In genomic region chr2:25145346-25145745, GRCm38 (mm10) we compare ENCODE assay signal across 11 mouse cellular contexts. TPM values are rescaled to one million over a fixed set of nuclear protein-coding genes. Genes with fewer than 3 reads are reported as not detected.
DNase-seq lines count a peak whose midpoint lies in the region; ATAC-seq lines count a peak whose summit lies in the region.
"Had no signal": no experiment of that assay in that cellular context is flagged by ENCODE, and none has a peak within 500 bp of the region (broad histone marks: within the 10 kb centered on the region; RNA-seq: fewer than 3 reads in every experiment).

No protein-coding gene starts in this region.

- ATAC-seq in kidney, embryonic 14.5 days (ENCODE audit: low FRiP score, low TSS enrichment) = no peak
- no peak for ATAC-seq in intestine, embryonic 15.5 days
- ATAC-seq: midbrain, embryonic 13.5 days had no signal

- no peaks in the 10 kb centered on the region for H3K4me1 ChIP-seq in kidney, embryonic 14.5 days (ENCODE audit: control insufficient read depth, insufficient read depth, low read length)
- no peaks in the 10 kb centered on the region for H3K4me1 ChIP-seq in intestine, embryonic 15.5 days (replicated peaks)
- H3K4me1 ChIP-seq: midbrain, embryonic 13.5 days had no signal

- no peaks in the 10 kb centered on the region for H3K36me3 ChIP-seq in kidney, embryonic 14.5 days (ENCODE audit: control insufficient read depth, insufficient read depth, low read length)
- H3K36me3 ChIP-seq in intestine, embryonic 15.5 days = no peaks in the 10 kb centered on the region
- H3K36me3 ChIP-seq: midbrain, embryonic 13.5 days had no signal

- no peak overlapping the region for H3K4me3 ChIP-seq in kidney, embryonic 14.5 days (ENCODE audit: low read length)
- H3K4me3 ChIP-seq in intestine, embryonic 15.5 days (replicated peaks) = no peak overlapping the region
- H3K4me3 ChIP-seq: midbrain, embryonic 13.5 days had no signal

- no peaks in the 10 kb centered on the region for H3K9me3 ChIP-seq in kidney, embryonic 14.5 days (ENCODE audit: control insufficient read depth, low read length)
- no peaks in the 10 kb centered on the region; the same call in 1 of the 2 replicates for H3K9me3 ChIP-seq in intestine, embryonic 15.5 days
- H3K9me3 ChIP-seq: midbrain, embryonic 13.5 days had no signal

- peak; percentile 59 for DNase-seq in kidney, adult 18-20 months
- DNase-seq in adrenal gland, postnatal 14 days = peak; percentile 93
- DNase-seq in heart, postnatal 4 days = peak; percentile 75
- DNase-seq in lung, postnatal 10 days = peak; percentile 86
- no peak for DNase-seq in cerebellum, postnatal 25 days
- DNase-seq in frontal cortex, adult 2 months (ENCODE audit: extremely low spot score in 1 of 2, low spot score in 1 of 2) = no peak
- DNase-seq: gastrocnemius, postnatal 25 days had no signal

- H3K27me3 ChIP-seq in kidney, embryonic 14.5 days (ENCODE audit: control insufficient read depth, insufficient read depth, low read length) = no peaks in the 10 kb centered on the region
- no peaks in the 10 kb centered on the region for H3K27me3 ChIP-seq in intestine, embryonic 15.5 days (replicated peaks)
- H3K27me3 ChIP-seq: midbrain, embryonic 13.5 days had no signal

- 62% methylated on average over 6 of the region's 6 CpGs for WGBS in kidney, embryonic 14.5 days
- 77% methylated on average over 6 of the region's 6 CpGs for WGBS in intestine, embryonic 15.5 days

- H3K27ac ChIP-seq in kidney, embryonic 14.5 days (ENCODE audit: low read depth, low read length) = no peak overlapping the region
- no peak overlapping the region for H3K27ac ChIP-seq in intestine, embryonic 15.5 days
- H3K27ac ChIP-seq: midbrain, embryonic 13.5 days had no signal

- no peak overlapping the region for H3K4me2 ChIP-seq in kidney, embryonic 14.5 days (replicated peaks; ENCODE audit: low read depth, low read length)
- no peak overlapping the region for H3K4me2 ChIP-seq in intestine, embryonic 15.5 days (replicated peaks)
- H3K4me2 ChIP-seq: midbrain, embryonic 13.5 days had no signal

- H3K9ac ChIP-seq in kidney, embryonic 14.5 days (ENCODE audit: low read depth, low read length) = no peak overlapping the region
- no peak overlapping the region for H3K9ac ChIP-seq in intestine, embryonic 15.5 days
- H3K9ac ChIP-seq: midbrain, embryonic 13.5 days had no signal

RNA-seq across cellular contexts. Expression of gene Nrarp, which starts 35.2 kb away (rescaled TPM):
- polyA plus RNA-seq in kidney, embryonic 14.5 days (2014; fragmentation: Nextera tagmentation; extraction: Ambion mirVana) = 8.7 and 21.0 TPM in 2 replicates
- 8.7 and 9.5 TPM in 2 replicates for total RNA-seq in adrenal gland, postnatal 14 days (2021)
- total RNA-seq in heart, postnatal 4 days (2021) = 10 to 100 TPM; 31.2 to 33.4 TPM
- 14.3 and 19.3 TPM in 2 replicates for polyA plus RNA-seq in intestine, embryonic 15.5 days (2015; fragmentation: Nextera tagmentation; extraction: Ambion mirVana)
- 38.7 and 39.1 TPM in 2 replicates for polyA plus RNA-seq in frontal cortex, adult 2 months (2012; rRNA removed)

RNA-seq across cellular contexts. Expression of gene Noxa1, which starts 50.4 kb away (rescaled TPM):
- polyA plus RNA-seq in kidney, embryonic 14.5 days (2014; fragmentation: Nextera tagmentation; extraction: Ambion mirVana) = 0.36 and 0.53 TPM in 2 replicates
- total RNA-seq in adrenal gland, postnatal 14 days (2021) = not detected in 2 replicates
- not detected for total RNA-seq in heart, postnatal 4 days (2021)
- polyA plus RNA-seq in intestine, embryonic 15.5 days (2015; fragmentation: Nextera tagmentation; extraction: Ambion mirVana) = 5.6 and 10.0 TPM in 2 replicates
- polyA plus RNA-seq in frontal cortex, adult 2 months (2012; rRNA removed) = not detected in 2 replicates
- total RNA-seq: gastrocnemius, postnatal 25 days; left cerebral cortex, postnatal 36 days had no signal

RNA-seq across cellular contexts. Expression of gene Tor4a, which starts 51.3 kb away (rescaled TPM):
- 6.8 and 11.3 TPM in 2 replicates for polyA plus RNA-seq in kidney, embryonic 14.5 days (2014; fragmentation: Nextera tagmentation; extraction: Ambion mirVana)
- total RNA-seq in adrenal gland, postnatal 14 days (2021) = 13.9 and 21.3 TPM in 2 replicates
- 1 to 10 TPM; 4.4 to 5.8 TPM for total RNA-seq in heart, postnatal 4 days (2021)
- polyA plus RNA-seq in intestine, embryonic 15.5 days (2015; fragmentation: Nextera tagmentation; extraction: Ambion mirVana) = 16.4 and 18.5 TPM in 2 replicates
- polyA plus RNA-seq in frontal cortex, adult 2 months (2012; rRNA removed) = 2.6 and 3.0 TPM in 2 replicates

Comparison
In these comparisons a context has a peak if more than half of its experiments do, and no peak if none do; other contexts are left out.
1. DNase-seq: peak in kidney, adult 18-20 months (single experiment), adrenal gland, postnatal 14 days (single experiment), heart, postnatal 4 days (single experiment) and lung, postnatal 10 days (single experiment); none in cerebellum, postnatal 25 days (0 of 2) and frontal cortex, adult 2 months (0 of 2).